Mouse (Mus musculus) bone marrow, adult 2 months (tissue): ENCODE measurements at regions not wholly inside any gene's neighbourhood (a gene's known extent, or its start where the extent isn't known, plus 50 kb on each side); places are given as distances from the start of the nearest gene placed in this dataset.

Experiments
- H3K27ac ChIP-seq: fragments of 200-500 bp; 2 replicates; pipeline ENCODE4 v1.5.1; 2012; ENCODE audit warnings: low read depth, mild to moderate bottlenecking, control low read depth, inconsistent platforms, low read length; ENCODE audit not compliant: control insufficient read depth, poor library complexity, insufficient read depth
- H3K4me1 ChIP-seq: fragments of 200-500 bp; 2 replicates; pipeline ENCODE4 v1.6.1; 2011; ENCODE audit warnings: low read length; ENCODE audit not compliant: control insufficient read depth, insufficient read depth
- H3K4me3 ChIP-seq: fragments of 200-500 bp; replicated peaks from 2 replicates; pipeline ENCODE3; 2011; ENCODE audit warnings: mild to moderate bottlenecking, low read depth, low read length, control low read depth; ENCODE audit not compliant: control insufficient read depth
- CTCF ChIP-seq: fragments of 200-500 bp; IDR thresholded peaks from 2 replicates; pipeline ENCODE4 v1.5.1; 2011; ENCODE audit warnings: low read length, control low read depth; ENCODE audit not compliant: control insufficient read depth, insufficient read depth
- POLR2A ChIP-seq: fragments of 200-500 bp; IDR thresholded peaks from 2 replicates; pipeline ENCODE4 v1.6.1; 2011; ENCODE audit warnings: low read depth, mild to moderate bottlenecking, control low read depth, low read length, borderline replicate concordance; ENCODE audit not compliant: control insufficient read depth
- WGBS: fragments of 180-500 bp; shearing (Covaris S2); methylation state at CpG from one replicate; pipeline ENCODE4 v1.1.7; 2018; 5-methylcytosine and 5-hydroxymethylcytosine counted together

DNA sequence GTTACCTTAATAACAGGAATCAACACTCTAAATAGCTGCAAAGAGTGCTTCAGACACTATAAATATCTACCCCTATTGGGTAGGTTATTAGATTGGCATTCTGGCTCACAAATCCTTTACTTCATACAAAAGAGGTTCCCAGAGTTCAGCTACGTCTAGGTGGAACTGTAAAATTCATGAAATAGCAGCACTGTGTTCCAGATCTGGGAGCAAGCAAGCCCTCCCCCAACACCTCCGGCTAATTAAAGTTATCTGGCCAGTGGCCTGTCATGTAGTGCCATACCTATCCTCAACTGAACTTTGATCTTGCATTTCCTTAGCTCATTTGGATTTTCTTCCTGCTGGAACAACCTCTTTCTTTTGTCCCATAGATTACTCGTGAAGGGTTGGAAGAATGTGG is 75.4 kb upstream of the Ppp2r3a start:
- H3K27ac ChIP-seq: no peak overlapping the region
- WGBS: 58% methylated on average over 3 of the region's 3 CpGs
- TF ChIP-seq POLR2A (no peak), CTCF (no peak)

DNA sequence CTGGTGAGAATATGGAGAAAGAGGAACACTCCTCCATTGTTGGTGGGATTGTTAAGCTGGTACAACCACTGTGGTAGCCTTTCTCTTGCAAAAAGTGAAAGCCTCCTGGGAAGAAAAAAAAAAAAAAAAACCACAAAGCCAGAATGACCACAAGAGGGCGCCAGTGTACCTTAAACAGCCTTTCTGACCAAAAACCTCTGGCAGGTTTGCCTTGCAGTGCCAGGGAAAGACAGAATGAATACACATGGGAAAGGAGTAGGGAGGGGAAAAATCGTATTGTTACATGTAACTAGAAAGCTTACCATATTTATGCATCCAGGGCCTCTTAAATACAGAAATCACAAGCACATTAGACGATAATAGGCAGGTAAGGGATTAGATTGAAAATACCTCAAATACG is 62.4 kb upstream of the Ppp2r3a start:
- TF ChIP-seq CTCF (peak; percentile 28; the same call in 1 of the 2 replicates), POLR2A (no peak)
- 41% methylated on average over 4 of the region's 4 CpGs for WGBS
- Histone ChIP-seq H3K4me1 (no peaks in the 10 kb centered on the region), H3K4me3 (no peak overlapping the region), H3K27ac (no peak overlapping the region)

More for the DNA sequence above, 75.4 kb upstream of the Ppp2r3a start:
- H3K4me1 ChIP-seq: no peaks in the 10 kb centered on the region
- H3K4me3 ChIP-seq: no peak overlapping the region

DNA sequence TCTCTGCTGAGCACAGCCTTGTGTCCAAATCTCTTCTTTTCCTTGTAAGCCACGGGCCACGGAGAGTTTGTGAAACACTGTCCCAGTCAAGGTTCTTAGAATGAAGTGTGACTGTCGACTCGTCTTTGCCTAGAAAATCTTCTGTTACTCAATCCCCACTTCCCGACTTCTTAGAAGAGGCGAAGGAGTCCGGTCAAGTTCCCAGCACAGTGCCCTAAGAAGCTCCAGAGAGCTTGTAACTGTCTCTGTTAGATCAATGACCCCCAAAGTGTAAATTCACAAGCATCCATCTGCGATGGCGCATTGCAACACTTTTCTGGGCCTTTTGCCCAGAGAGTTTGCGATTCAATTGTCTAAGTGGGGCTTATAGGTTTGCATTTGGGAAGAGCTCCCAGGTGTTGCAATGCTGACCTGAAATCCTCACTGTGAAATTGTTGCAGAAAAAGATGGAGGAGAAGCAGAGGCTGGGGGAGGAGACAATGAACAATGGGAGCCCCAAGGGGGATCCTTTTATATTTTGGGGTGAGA is 54.9 kb upstream of the Ppp2r3a start:
- no peak overlapping the region for H3K4me3 ChIP-seq
- TF ChIP-seq POLR2A (no peak), CTCF (no peak)
- no peak overlapping the region for H3K27ac ChIP-seq
- H3K4me1 ChIP-seq: no peaks in the 10 kb centered on the region
- 79% methylated on average over 10 of the region's 10 CpGs for WGBS

DNA sequence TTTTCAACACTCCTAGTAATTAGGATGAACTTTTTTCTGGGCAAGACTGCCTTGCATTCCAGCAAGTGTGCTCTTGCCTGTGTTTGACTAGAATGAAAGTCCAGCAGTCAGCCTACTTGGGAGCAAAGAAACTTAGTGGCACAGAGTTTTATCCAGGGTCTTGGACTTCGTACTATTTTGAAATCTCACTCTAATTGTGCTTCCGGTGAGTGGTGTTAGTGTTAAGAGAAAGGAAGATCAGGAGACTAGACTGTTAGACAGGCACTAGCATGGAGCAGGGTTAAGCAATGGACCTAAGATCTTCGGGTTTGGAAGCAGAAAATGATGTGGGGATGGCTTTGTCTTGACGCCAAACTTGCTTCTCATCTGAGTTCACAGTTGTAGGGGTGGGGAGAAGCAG is 54.1 kb upstream of the Ppp2r3a start:
- TF ChIP-seq CTCF: no peak
- no peak for TF ChIP-seq POLR2A
- 82% methylated on average over 4 of the region's 4 CpGs for WGBS
- H3K27ac ChIP-seq: no peak overlapping the region
- no peaks in the 10 kb centered on the region for H3K4me1 ChIP-seq
- H3K4me3 ChIP-seq: no peak overlapping the region
